Mouse (Mus musculus) natural killer cell, adult 2 months (primary cell): ENCODE measurements around the gene Shisa9.

ENCODE experiments used
- DNase-seq, 2 experiments: peaks; one replicate each; pipeline ENCODE4 v3.0.0; 2022; ENCODE audit warnings: low spot score in 2 of 2

Gene Shisa9

GRCm38 (mm10) chr16:12197611-12198010 lies 213.7 kb downstream of the Shisa9 start:
- DNase-seq: no peak

GRCm38 (mm10) chr16:12201216-12201615 lies 217.3 kb downstream of the Shisa9 start:
- DNase-seq: no peak

GRCm38 (mm10) chr16:12202151-12202550 lies 218.2 kb downstream of the Shisa9 start:
- DNase-seq: no peak

GRCm38 (mm10) chr16:12203055-12203454 lies 219.1 kb downstream of the Shisa9 start:
- no peak for DNase-seq

GRCm38 (mm10) chr16:12204423-12204822 lies 220.5 kb downstream of the Shisa9 start:
- no peak for DNase-seq

- DNase-seq: no peak
Observed at GRCm38 (mm10) chr16:12206421-12206950, 222.6 kb downstream of the Shisa9 start.

- DNase-seq: no peak
Observed at GRCm38 (mm10) chr16:12206951-12207350, 223.0 kb downstream of the Shisa9 start.

- DNase-seq: no peak
Observed at GRCm38 (mm10) chr16:12209355-12209754, 225.4 kb downstream of the Shisa9 start.

GRCm38 (mm10) chr16:12209819-12210218 lies 225.9 kb downstream of the Shisa9 start:
- no peak for DNase-seq

- DNase-seq: no peak
Observed at GRCm38 (mm10) chr16:12214018-12214417, 230.1 kb downstream of the Shisa9 start.

- DNase-seq: no peak
Observed at GRCm38 (mm10) chr16:12217289-12218150, 233.6 kb downstream of the Shisa9 start.

- DNase-seq: no peak
Observed at GRCm38 (mm10) chr16:12218151-12218532, 234.2 kb downstream of the Shisa9 start.

GRCm38 (mm10) chr16:12219821-12220220 lies 235.9 kb downstream of the Shisa9 start:
- DNase-seq: no peak

- DNase-seq: no peak
Observed at GRCm38 (mm10) chr16:12223537-12223936, 239.6 kb downstream of the Shisa9 start.

- no peak for DNase-seq
Observed at GRCm38 (mm10) chr16:12226937-12227336, 243.0 kb downstream of the Shisa9 start.

GRCm38 (mm10) chr16:12233288-12233687 lies 249.4 kb downstream of the Shisa9 start:
- no peak for DNase-seq

GRCm38 (mm10) chr16:12234289-12234688 lies 250.4 kb downstream of the Shisa9 start:
- no peak for DNase-seq

GRCm38 (mm10) chr16:12238611-12239010 lies 254.7 kb downstream of the Shisa9 start:
- DNase-seq: no peak

- DNase-seq: no peak
Observed at GRCm38 (mm10) chr16:12259361-12259760, 275.4 kb downstream of the Shisa9 start.

- no peak for DNase-seq
Observed at GRCm38 (mm10) chr16:12265828-12266227, 281.9 kb downstream of the Shisa9 start.

GRCm38 (mm10) chr16:12300523-12300922 lies 316.6 kb downstream of the Shisa9 start:
- no peak for DNase-seq

- DNase-seq: no peak
Observed at GRCm38 (mm10) chr16:12303420-12303819, 319.5 kb downstream of the Shisa9 start.

GRCm38 (mm10) chr16:12307318-12307965 lies 323.5 kb downstream of the Shisa9 start:
- no peak for DNase-seq
